Mouse (Mus musculus) layer of hippocampus, adult 6 months (tissue): Measurements from ENCODE around the gene Med15. TPM values are rescaled to one million over a fixed set of nuclear protein-coding genes. Genes with fewer than 3 reads are reported as not detected.

Source experiments
- long read RNA-seq, 2 experiments: library from polyadenylated mRNA; unstranded; transcript quantifications; one replicate each; pipeline ENCODE4 v2.0.0; 2019 to 2020
- polyA plus RNA-seq: library from polyadenylated mRNA; unstranded; fragments of <200 nt; fragmentation: Nextera tagmentation; gene quantifications from 2 replicates; pipeline ENCODE4 v1.2.3, GENCODE M21; 2021

Gene Med15
- polyA plus RNA-seq: 46.8 and 48.5 TPM in 2 replicates
- long read RNA-seq, experiment 1, partial matches to known transcripts: 2 of 11 reads
- long read RNA-seq, experiment 1, other reads (novel, unspliced or antisense): 7 of 11 reads
- long read RNA-seq, experiment 2, transcript Med15-202 (17 exons, 3,230 nt): major isoform, 11 of 57 reads
- long read RNA-seq, experiment 2, transcript Med15-215 (3 exons, 3,475 nt): minor isoform, 8 of 57 reads
- long read RNA-seq, experiment 2, transcript Med15-201 (18 exons, 3,410 nt): minor isoform, 6 of 57 reads
- long read RNA-seq, experiment 2, partial matches to known transcripts: 13 of 57 reads
- long read RNA-seq, experiment 2, other reads (novel, unspliced or antisense): 16 of 57 reads

DNA sequence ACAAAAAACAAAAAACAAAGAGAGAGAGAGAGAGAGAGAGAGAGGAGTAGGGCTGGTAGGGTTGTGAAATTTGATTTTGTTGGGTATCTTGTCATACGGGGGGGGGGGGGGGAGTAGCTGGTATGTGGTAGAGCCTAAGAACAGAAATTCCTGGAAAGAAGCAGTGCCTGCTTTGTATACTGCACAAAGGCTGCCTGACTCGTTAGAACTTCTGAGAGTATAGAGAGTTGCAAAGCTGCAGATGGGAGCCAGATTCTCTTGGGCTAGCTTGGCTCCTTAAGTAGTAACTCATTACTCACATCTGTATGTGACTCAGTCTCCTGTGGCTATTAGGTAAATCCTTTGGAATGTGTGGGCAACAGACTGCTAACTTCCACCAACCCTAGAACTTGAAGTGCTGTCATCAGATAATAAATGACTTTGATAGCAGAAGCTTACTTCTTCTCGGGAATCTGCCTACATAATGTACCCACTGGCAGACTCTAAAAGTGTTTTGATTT, at the start of gene Med15:
TSS of gene Med15 (minus strand) at position 51 of the 500 bp plus-strand sequence.

DNA sequence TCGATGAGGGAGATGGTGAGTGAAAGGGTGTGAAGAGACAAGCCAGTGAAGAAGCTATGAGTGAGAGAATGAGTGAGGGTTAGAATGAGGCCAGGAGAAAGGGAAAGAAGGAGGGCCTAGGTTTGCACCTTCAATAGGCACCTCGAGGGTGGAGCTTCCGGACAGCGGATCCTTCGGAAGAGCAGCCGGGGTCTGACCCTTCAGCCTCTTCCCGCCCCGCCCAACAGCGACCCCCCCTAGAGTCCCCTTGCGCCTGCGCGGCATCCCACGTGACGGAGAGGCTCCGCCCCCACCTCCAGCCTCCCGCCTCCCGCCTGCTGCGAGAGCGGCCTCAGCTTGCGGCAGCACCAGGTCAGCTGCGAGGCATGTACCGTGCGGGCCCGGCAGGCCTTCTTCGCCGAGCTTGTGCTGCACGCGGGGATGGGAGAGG, 26.7 kb upstream of the Med15 start, which contains the start of gene Klhl22:
TSS of gene Klhl22 (plus strand) at position 275 of the 430 bp plus-strand sequence.

GRCm38 (mm10) chr16:17646310-17647114, 86.2 kb downstream of the Med15 start, which contains the start of gene Ccdc74a:
Ccdc74a (plus strand) TSS chr16:17646470.

DNA sequence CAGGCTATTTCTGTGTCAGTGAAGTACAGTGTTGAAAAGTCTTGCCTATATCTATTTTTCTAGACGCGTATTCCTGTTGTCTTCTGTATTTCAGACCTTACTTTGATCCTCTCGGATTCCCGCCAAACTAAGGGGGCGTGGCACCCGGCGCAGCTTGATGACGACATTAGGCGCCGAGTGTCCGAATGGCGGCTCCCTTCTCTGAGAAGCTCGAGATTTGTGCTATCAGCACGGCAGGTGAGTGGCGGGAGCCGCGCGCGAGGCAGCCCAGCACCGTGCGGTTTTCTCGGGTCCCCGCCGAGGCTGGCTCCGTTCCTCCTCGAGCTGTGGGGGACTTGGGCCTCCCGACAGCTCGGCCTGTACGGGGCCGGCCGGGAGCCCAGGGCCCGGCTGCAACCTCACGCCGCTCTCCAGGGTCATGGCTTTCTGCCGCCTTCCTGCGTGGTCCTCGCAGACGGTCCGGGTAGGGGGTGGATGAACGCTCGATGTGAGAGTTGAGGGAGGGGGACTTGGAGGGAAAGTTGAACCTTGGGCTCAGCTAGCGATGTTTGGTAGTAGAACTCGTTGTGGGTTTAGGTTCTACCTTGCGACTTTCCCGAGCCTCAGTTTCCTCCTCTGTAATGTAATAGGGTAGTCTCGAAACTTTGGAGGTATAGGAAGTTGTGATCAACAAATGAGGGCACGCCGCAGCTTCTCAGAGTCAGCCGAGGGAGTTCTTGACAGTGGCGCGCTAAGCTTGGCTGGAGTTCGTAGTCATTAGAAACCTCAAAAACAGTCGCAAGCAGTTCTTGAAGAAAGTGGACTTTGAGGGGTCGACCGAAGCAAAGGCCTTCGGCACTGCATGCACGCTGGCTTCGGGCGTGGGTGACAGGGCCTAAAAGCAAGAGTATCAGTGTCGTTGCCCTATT, 113.2 kb downstream of the Med15 start, which contains the start of gene Smpd4:
TSS of gene Smpd4 (plus strand) at position 157 of the 908 bp plus-strand sequence.

Other genes starting within 250 kb of the Med15 start
- gene Aifm3, start 243.3 kb downstream of the Med15 start, polyA plus RNA-seq: 18.6 and 19.3 TPM in 2 replicates
- gene Lztr1, start 224.2 kb downstream of the Med15 start, polyA plus RNA-seq: 119 and 121 TPM in 2 replicates
- 57.8 and 60.8 TPM in 2 replicates for gene Thap7, start 201.8 kb downstream of the Med15 start, polyA plus RNA-seq
- 1.7 and 2.3 TPM in 2 replicates for gene Lrrc74b, start 171.6 kb downstream of the Med15 start, polyA plus RNA-seq
- 1.3 TPM in 2 replicates for gene P2rx6, start 171.0 kb downstream of the Med15 start, polyA plus RNA-seq
- 102 and 105 TPM in 2 replicates for gene Slc7a4, start 149.7 kb downstream of the Med15 start, polyA plus RNA-seq
- 6.6 and 10.5 TPM in 2 replicates for gene Smpd4, start 113.5 kb downstream of the Med15 start, polyA plus RNA-seq
- gene Ccdc74a, start 86.4 kb downstream of the Med15 start, polyA plus RNA-seq: 13.7 and 15.2 TPM in 2 replicates
- gene Klhl22, start 26.7 kb upstream of the Med15 start, polyA plus RNA-seq: 77.4 and 82.5 TPM in 2 replicates
- gene Scarf2, start 64.4 kb upstream of the Med15 start, polyA plus RNA-seq: 0.55 and 1.2 TPM in 2 replicates
- 0.93 and 1.1 TPM in 2 replicates for gene B830017H08Rik, start 100.2 kb upstream of the Med15 start, polyA plus RNA-seq
- 1.9 and 3.3 TPM in 2 replicates for gene Car15, start 105.5 kb upstream of the Med15 start, polyA plus RNA-seq
- gene Gm20518, start 158.8 kb upstream of the Med15 start, polyA plus RNA-seq: 0.11 and 0.40 TPM in 2 replicates
- not detected in 2 replicates for gene Tssk1, start 161.3 kb upstream of the Med15 start, polyA plus RNA-seq
- 85.0 and 101 TPM in 2 replicates for gene Dgcr2, start 165.7 kb upstream of the Med15 start, polyA plus RNA-seq
- gene Tssk2, start 165.7 kb upstream of the Med15 start, polyA plus RNA-seq: not detected in 2 replicates
- 16.4 and 18.7 TPM in 2 replicates for gene Ess2, start 178.5 kb upstream of the Med15 start, polyA plus RNA-seq
- gene Gsc2, start 182.2 kb upstream of the Med15 start, polyA plus RNA-seq: not detected in 2 replicates
- 64.2 and 74.4 TPM in 2 replicates for gene Slc25a1, start 195.3 kb upstream of the Med15 start, polyA plus RNA-seq
- gene Vpreb2, start 247.5 kb upstream of the Med15 start, polyA plus RNA-seq: not detected in 2 replicates